Mouse (Mus musculus): ENCODE measurements around the gene Clasp1. TPM values are rescaled to one million over a fixed set of nuclear protein-coding genes. Genes with fewer than 3 reads are reported as not detected.

Clasp1 gene
- polyA plus RNA-seq, 1 experiment from 2014 or later: 24.9 TPM

GRCm38 (mm10) chr1:118660880-118661465 is 272.1 kb downstream of the Clasp1 start:
- peaks cover 9% of the 10 kb centered on the region for H3K4me1 ChIP-seq (ENCODE audit: control insufficient read depth, insufficient read depth, low read length)
- H3K27me3 ChIP-seq (replicated peaks; ENCODE audit: control insufficient read depth, insufficient read depth, low read length): no peaks in the 10 kb centered on the region
- no peaks in the 10 kb centered on the region for H3K36me3 ChIP-seq (ENCODE audit: control insufficient read depth, insufficient read depth, low read length)
- H3K4me3 ChIP-seq (ENCODE audit: low read length): no peak overlapping the region
- no peaks in the 10 kb centered on the region for H3K9me3 ChIP-seq (ENCODE audit: control insufficient read depth, low read length)
- H3K9ac ChIP-seq (ENCODE audit: low read depth, low read length): no peak overlapping the region
- H3K27ac ChIP-seq (ENCODE audit: low read length): no peak overlapping the region
- no peak overlapping the region for H3K4me2 ChIP-seq (ENCODE audit: low read depth, low read length)
- peak; percentile 59 for ATAC-seq
- WGBS: 37% methylated on average over 3 of the region's 3 CpGs

Other genes with a start within 250 kb of the Clasp1 start
- 0.02 TPM in 1 of 2 replicates, not detected in the other for gene Gm29106, start 212.5 kb upstream of the Clasp1 start, polyA plus RNA-seq (2015; fragmentation: Nextera tagmentation; extraction: Ambion mirVana)
- 215 and 239 TPM in 2 replicates for gene Tsn, start 77.3 kb upstream of the Clasp1 start, polyA plus RNA-seq (2015; fragmentation: Nextera tagmentation; extraction: Ambion mirVana)
- 74.1 and 81.6 TPM in 2 replicates for gene Nifk, start 67.2 kb upstream of the Clasp1 start, polyA plus RNA-seq (2015; fragmentation: Nextera tagmentation; extraction: Ambion mirVana)
- gene Tfcp2l1, start 238.9 kb downstream of the Clasp1 start, polyA plus RNA-seq (2015; fragmentation: Nextera tagmentation; extraction: Ambion mirVana): 3.1 and 4.0 TPM in 2 replicates